Mouse (Mus musculus) liver, embryonic 14 days (tissue): ENCODE data around the gene Pigv. TPM values are rescaled to one million over a fixed set of nuclear protein-coding genes. Genes with fewer than 3 reads are reported as not detected.

ENCODE experiments used
- polyA plus RNA-seq: library from polyadenylated mRNA; depleted of rRNA; stranded (reverse); fragments of >200 nt; gene quantifications from 2 replicates; pipeline ENCODE4 v1.2.3, GENCODE M21; 2012; rRNA removed

Gene Pigv
- polyA plus RNA-seq: 3.1 and 3.8 TPM in 2 replicates

DNA sequence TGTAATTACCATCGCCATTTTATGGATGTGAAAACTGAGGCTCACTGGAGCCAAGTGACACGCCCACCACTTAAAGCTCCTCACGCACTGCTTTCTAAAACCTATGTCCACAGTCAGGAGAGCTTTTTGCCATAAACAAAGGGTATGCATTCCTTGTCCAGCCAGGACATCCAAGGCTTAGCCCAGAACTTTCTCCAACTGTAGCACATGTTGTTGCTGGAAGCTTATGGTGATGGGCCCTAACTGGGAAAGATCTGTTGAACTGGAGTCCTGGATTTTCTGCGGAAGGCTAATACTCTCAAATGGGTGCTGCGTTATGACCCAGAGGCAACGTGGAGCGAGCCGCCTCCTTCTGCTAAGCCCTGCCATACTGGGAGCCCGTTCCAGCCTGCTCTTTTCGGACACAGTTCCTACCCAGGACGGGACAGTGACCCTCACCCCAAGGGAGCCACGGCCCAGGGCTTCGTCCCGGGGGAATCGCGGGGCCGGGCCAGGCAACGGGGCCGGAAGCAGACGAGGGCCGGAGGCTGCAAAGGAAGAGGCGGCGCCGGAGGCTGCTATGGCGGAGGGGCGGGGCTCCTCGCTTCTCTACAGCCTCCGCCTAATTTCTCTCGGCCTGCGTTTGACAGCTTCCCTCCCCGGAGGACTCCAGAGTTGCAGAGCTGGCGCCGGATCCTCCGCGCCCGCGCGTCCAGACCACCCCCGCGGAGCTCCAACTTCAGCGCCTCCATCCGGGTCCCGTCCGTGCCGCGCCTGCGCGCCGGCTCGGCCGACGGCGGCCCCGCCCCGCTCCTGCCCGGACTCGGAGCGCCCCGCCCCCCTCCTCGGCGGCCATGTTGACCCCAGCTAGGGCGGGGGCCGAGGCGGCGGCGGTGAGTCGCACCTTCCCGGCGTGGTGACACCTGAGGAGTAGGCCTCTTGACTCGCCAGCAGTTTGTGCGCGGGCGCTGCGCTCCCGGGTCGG lies at the start of gene Pigv:
Pigv (minus strand) TSS at position 767 of the 964 bp plus-strand sequence.

DNA sequence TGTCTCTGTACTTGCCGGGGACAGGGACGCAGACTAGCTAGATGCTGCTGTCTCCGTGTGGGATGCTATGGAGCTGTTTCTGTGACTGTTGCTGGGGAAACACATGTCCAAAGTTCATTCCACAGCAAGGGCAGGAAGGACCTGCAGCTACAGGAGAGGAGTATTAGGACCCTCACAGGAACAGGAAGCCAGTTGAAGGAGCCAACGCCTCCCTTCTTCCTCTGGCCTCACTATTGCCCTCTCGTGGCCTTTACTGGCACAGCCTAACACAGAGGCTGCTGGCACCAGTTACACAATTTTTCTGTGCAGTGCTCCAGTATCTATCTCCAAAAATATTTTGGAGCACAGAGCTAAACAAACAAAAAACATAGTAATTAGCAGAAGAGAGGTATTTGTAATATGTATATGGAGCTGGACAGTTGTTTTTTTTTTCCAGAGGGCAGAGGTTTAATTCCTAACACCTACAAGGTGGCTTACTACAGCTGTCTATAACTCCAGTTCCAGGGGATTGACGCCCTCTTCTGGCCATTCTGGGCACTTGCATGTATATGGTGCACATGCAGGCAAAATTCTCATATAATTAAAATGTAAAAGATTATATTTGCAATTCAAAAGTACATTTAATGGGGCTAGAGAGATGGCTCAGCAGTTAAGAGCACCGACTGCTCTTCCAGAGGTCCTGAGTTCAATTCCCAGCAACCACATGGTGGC lies 22.3 kb downstream of the Pigv start, which contains the start of gene Zdhhc18:
Zdhhc18 (minus strand) TSS at position 166 of the 711 bp plus-strand sequence.

Other genes starting within 250 kb of the Pigv start
- gene Tent5b, start 192.5 kb downstream of the Pigv start, polyA plus RNA-seq: 0.01 and 0.06 TPM in 2 replicates
- gene Trnp1, start 174.1 kb downstream of the Pigv start, polyA plus RNA-seq: 0.05 and 0.15 TPM in 2 replicates
- gene Kdf1, start 153.7 kb downstream of the Pigv start, polyA plus RNA-seq: 0.25 and 0.28 TPM in 2 replicates
- 139 and 147 TPM in 2 replicates for gene Nudc, start 126.7 kb downstream of the Pigv start, polyA plus RNA-seq
- 0.32 and 0.50 TPM in 2 replicates for gene Nr0b2, start 119.3 kb downstream of the Pigv start, polyA plus RNA-seq
- 3.1 and 3.7 TPM in 2 replicates for gene Gpatch3, start 97.9 kb downstream of the Pigv start, polyA plus RNA-seq
- 12.7 and 14.3 TPM in 2 replicates for gene Gpn2, start 88.3 kb downstream of the Pigv start, polyA plus RNA-seq
- 0.36 and 0.89 TPM in 2 replicates for gene Sfn, start 70.5 kb downstream of the Pigv start, polyA plus RNA-seq
- 3.5 TPM in 2 replicates for gene Zdhhc18, start 22.5 kb downstream of the Pigv start, polyA plus RNA-seq
- 9.7 and 12.6 TPM in 2 replicates for gene Arid1a, start 84.1 kb upstream of the Pigv start, polyA plus RNA-seq
- 24.4 and 28.9 TPM in 2 replicates for gene Rps6ka1, start 215.2 kb upstream of the Pigv start, polyA plus RNA-seq